Mouse (Mus musculus): ENCODE data around the gene Gadd45a. TPM values are rescaled to one million over a fixed set of nuclear protein-coding genes. Genes with fewer than 3 reads are reported as not detected.

The Gadd45a gene
- polyA plus RNA-seq, 1 experiment from 2014 or later: 26.2 TPM

- ATAC-seq (ENCODE audit: low FRiP score, low TSS enrichment) (no peak), DNase-seq (ENCODE audit: low spot score) (no peak)
- Histone ChIP-seq H3K27me3 (ENCODE audit: control insufficient read depth, insufficient read depth, low read length) (no peaks in the 10 kb centered on the region), H3K27ac (replicated peaks) (no peak overlapping the region), H3K4me3 (ENCODE audit: low read depth, low read length) (no peak overlapping the region), H3K4me1 (replicated peaks; ENCODE audit: control insufficient read depth, insufficient read depth) (peaks cover 7% of the 10 kb centered on the region), H3K4me2 (replicated peaks; ENCODE audit: low read depth) (no peak overlapping the region), H3K36me3 (ENCODE audit: control insufficient read depth, insufficient read depth, low read length) (no peaks in the 10 kb centered on the region), H3K9me3 (ENCODE audit: control insufficient read depth, low read length) (no peaks in the 10 kb centered on the region), H3K9ac (ENCODE audit: low read length) (no peak overlapping the region)
- TF ChIP-seq EP300 (optimal IDR thresholded peaks at IDR 0.05) (no peak), CTCF (IDR thresholded peaks at IDR 0.05; ENCODE audit: low read depth) (no peak)
- 93% methylated on average over 6 of the region's 6 CpGs for WGBS
These were observed 48.2 kb downstream of the Gadd45a start for GRCm38 (mm10) chr6:66989037-66989436.

GRCm38 (mm10) chr6:66988363-66988762 is 48.9 kb downstream of the Gadd45a start:
- H3K27ac ChIP-seq (replicated peaks): no peak overlapping the region
- TF ChIP-seq EP300 (optimal IDR thresholded peaks at IDR 0.05) (no peak), CTCF (IDR thresholded peaks at IDR 0.05; ENCODE audit: low read depth) (no peak)

DNA sequence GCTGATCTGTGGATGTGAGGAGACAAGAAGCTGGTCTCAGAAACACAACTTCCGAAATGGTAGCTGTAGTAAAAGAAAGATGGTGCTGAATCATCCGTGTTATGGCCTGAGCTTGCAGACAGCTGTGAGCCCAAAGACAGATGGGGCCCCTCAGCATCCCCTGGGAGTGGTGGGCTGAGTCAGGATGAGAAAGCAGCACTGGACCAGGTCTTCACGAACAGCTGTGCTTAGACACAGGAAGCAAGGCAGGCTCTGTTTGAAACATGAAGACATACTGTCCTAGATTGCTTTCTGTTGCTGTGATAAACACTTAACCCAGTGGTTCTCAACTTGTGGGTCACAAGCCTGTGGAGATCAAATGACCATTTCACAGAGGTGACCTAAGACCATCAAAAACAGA is 49.6 kb downstream of the Gadd45a start:
- H3K36me3 ChIP-seq (ENCODE audit: control insufficient read depth, insufficient read depth, low read length): no peaks in the 10 kb centered on the region
- 45% methylated on average over 3 of the region's 3 CpGs for WGBS
- no peaks in the 10 kb centered on the region for H3K27me3 ChIP-seq (ENCODE audit: control insufficient read depth, insufficient read depth, low read length)
- no peak overlapping the region for H3K27ac ChIP-seq (replicated peaks)
- H3K9me3 ChIP-seq (ENCODE audit: control insufficient read depth, low read length): no peaks in the 10 kb centered on the region
- DNase-seq (ENCODE audit: low spot score) (no peak), ATAC-seq (ENCODE audit: low FRiP score, low TSS enrichment) (no peak)
- H3K4me2 ChIP-seq (replicated peaks; ENCODE audit: low read depth): no peak overlapping the region
- H3K4me3 ChIP-seq (ENCODE audit: low read depth, low read length): no peak overlapping the region
- H3K9ac ChIP-seq (ENCODE audit: low read length): no peak overlapping the region
- no peak for TF ChIP-seq EP300 (optimal IDR thresholded peaks at IDR 0.05)
- no peak for TF ChIP-seq CTCF (IDR thresholded peaks at IDR 0.05; ENCODE audit: low read depth)
- peaks cover 9% of the 10 kb centered on the region for H3K4me1 ChIP-seq (replicated peaks; ENCODE audit: control insufficient read depth, insufficient read depth)

More at GRCm38 (mm10) chr6:66988363-66988762, 48.9 kb downstream of the Gadd45a start:
- Histone ChIP-seq H3K4me1 (replicated peaks; ENCODE audit: control insufficient read depth, insufficient read depth) (peaks cover 9% of the 10 kb centered on the region), H3K9me3 (ENCODE audit: control insufficient read depth, low read length) (no peaks in the 10 kb centered on the region), H3K36me3 (ENCODE audit: control insufficient read depth, insufficient read depth, low read length) (no peaks in the 10 kb centered on the region), H3K27me3 (ENCODE audit: control insufficient read depth, insufficient read depth, low read length) (no peaks in the 10 kb centered on the region), H3K4me3 (ENCODE audit: low read depth, low read length) (no peak overlapping the region), H3K9ac (ENCODE audit: low read length) (no peak overlapping the region), H3K4me2 (replicated peaks; ENCODE audit: low read depth) (no peak overlapping the region)
- DNase-seq (ENCODE audit: low spot score) (no peak), ATAC-seq (ENCODE audit: low FRiP score, low TSS enrichment) (no peak)
- 91% methylated on average over 9 of the region's 9 CpGs for whole genome bisulfite sequencing

DNA sequence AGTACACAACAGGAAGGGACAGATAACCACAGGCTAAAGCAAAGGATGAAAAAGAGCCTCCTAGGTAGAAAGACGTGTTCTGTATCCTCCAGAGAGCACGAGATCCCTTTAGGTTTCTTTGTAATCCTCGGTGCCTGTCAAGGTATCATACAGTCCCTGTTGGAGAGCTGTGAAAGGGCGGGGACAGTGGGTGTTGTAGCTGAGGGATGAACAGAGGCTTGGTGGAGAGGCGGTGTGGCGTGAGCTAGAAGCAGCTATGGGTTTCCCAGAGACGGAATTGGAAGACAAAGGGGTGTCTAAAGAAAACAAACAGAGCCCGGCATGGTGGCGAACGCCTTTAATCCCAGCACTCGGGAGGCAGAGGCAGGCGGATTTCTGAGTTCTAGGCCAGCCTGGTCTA is 51.2 kb downstream of the Gadd45a start:
- Histone ChIP-seq H3K4me1 (replicated peaks; ENCODE audit: control insufficient read depth, insufficient read depth) (peaks cover 5% of the 10 kb centered on the region), H3K4me3 (ENCODE audit: low read depth, low read length) (no peak overlapping the region), H3K9me3 (ENCODE audit: control insufficient read depth, low read length) (no peaks in the 10 kb centered on the region), H3K4me2 (replicated peaks; ENCODE audit: low read depth) (no peak overlapping the region), H3K9ac (ENCODE audit: low read length) (no peak overlapping the region), H3K27ac (replicated peaks) (no peak overlapping the region), H3K27me3 (ENCODE audit: control insufficient read depth, insufficient read depth, low read length) (no peaks in the 10 kb centered on the region), H3K36me3 (ENCODE audit: control insufficient read depth, insufficient read depth, low read length) (no peaks in the 10 kb centered on the region)
- no peak for DNase-seq (ENCODE audit: low spot score)
- ATAC-seq (ENCODE audit: low FRiP score, low TSS enrichment): no peak
- 84% methylated on average over 12 of the region's 12 CpGs for WGBS
- no peak for TF ChIP-seq CTCF (IDR thresholded peaks at IDR 0.05; ENCODE audit: low read depth)
- no peak for TF ChIP-seq EP300 (optimal IDR thresholded peaks at IDR 0.05)

GRCm38 (mm10) chr6:66985500-66985899 is 51.8 kb downstream of the Gadd45a start:
- Histone ChIP-seq H3K27ac (replicated peaks) (peak overlapping the region; percentile 40; the same call in 1 of the 2 replicates), H3K36me3 (ENCODE audit: control insufficient read depth, insufficient read depth, low read length) (no peaks in the 10 kb centered on the region), H3K4me2 (replicated peaks; ENCODE audit: low read depth) (no peak overlapping the region), H3K9me3 (ENCODE audit: control insufficient read depth, low read length) (no peaks in the 10 kb centered on the region), H3K4me3 (ENCODE audit: low read depth, low read length) (no peak overlapping the region), H3K9ac (ENCODE audit: low read length) (no peak overlapping the region), H3K27me3 (ENCODE audit: control insufficient read depth, insufficient read depth, low read length) (no peaks in the 10 kb centered on the region), H3K4me1 (replicated peaks; ENCODE audit: control insufficient read depth, insufficient read depth) (peaks cover 5% of the 10 kb centered on the region)
- TF ChIP-seq CTCF (IDR thresholded peaks at IDR 0.05; ENCODE audit: low read depth) (no peak), EP300 (optimal IDR thresholded peaks at IDR 0.05) (no peak)
- WGBS: 63% methylated on average over 7 of the region's 7 CpGs
- ATAC-seq (ENCODE audit: low FRiP score, low TSS enrichment): no peak
- no peak for DNase-seq (ENCODE audit: low spot score)

Other genes starting within 250 kb of the Gadd45a start
- not detected in 2 replicates for gene Vmn1r39, start 226.8 kb downstream of the Gadd45a start, polyA plus RNA-seq (2015; fragmentation: Nextera tagmentation; extraction: Ambion mirVana)
- gene Gng12, start 141.1 kb downstream of the Gadd45a start, polyA plus RNA-seq (2015; fragmentation: Nextera tagmentation; extraction: Ambion mirVana): 164 and 166 TPM in 2 replicates
- gene Serbp1, start 200.7 kb upstream of the Gadd45a start, polyA plus RNA-seq (2015; fragmentation: Nextera tagmentation; extraction: Ambion mirVana): 281 and 284 TPM in 2 replicates

All from stomach, postnatal 0 days (tissue).